Mouse (Mus musculus) megakaryocyte, embryonic 14.5 days (primary cell): Measurements from ENCODE around the gene Col2a1.

ENCODE experiments used
- FLI1 ChIP-seq: IDR thresholded peaks from 2 replicates; pipeline ENCODE4 v1.6.1; 2012; ENCODE audit warnings: low read length, inconsistent platforms, mixed read lengths
- GATA1 ChIP-seq: IDR thresholded peaks from 3 replicates; pipeline ENCODE4 v1.6.1; 2012; ENCODE audit warnings: mixed read lengths, low read length, inconsistent platforms, borderline replicate concordance

DNA sequence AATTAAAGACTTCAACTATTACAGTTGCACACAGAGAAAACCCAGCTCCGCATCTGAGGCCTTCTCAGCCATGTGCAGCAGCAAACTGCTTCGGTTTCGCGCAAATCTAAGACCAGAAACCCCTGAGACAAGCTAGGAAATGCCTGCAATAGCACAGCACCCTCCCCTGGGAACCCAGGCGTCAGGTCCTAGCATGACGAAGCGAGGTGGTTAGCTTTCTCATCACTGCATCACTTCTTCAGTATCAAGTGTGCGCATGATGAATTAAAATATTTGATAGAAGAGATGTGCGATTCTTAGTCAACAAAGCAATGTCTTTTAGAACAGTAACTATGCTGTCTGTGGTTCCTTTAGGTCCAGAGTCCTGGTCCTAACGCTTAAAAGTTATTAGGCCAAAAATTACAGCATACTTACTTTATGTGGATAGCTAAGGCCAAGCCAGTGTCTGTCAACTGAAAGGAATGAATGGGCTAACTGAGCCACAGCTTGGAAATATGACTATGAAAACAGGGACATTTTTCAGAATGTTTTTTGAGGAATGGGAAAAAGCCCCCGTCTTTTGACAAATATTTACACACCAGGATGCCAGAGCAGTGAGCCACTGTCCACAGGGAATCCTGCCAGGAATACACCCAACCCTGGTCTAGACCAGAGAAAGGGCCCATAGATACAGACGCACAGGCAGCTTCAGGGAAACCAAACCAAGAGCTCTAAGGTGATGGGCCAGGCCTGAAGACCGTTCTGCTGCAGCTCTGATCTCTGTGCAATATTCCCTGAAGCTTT lies 44.6 kb upstream of the Col2a1 start:
- TF ChIP-seq GATA1 (no peak), FLI1 (no peak)
